Mouse (Mus musculus) lung, embryonic 15.5 days (tissue): ENCODE measurements around the gene Btbd35f5. TPM values are rescaled to one million over a fixed set of nuclear protein-coding genes. Genes with fewer than 3 reads are reported as not detected.
"Not testable (repeated sequence)": the region's sequence is repeated elsewhere in the genome, so short reads cannot be mapped to it uniquely, and the experiment has no call there.

Experiments used
- ATAC-seq: fragments of 200-750 bp; cut with Nextera tagmentation; 2 replicates; pipeline ENCODE4 v1.8.0; 2017; ENCODE audit warnings: moderate number of reproducible peaks, borderline replicate concordance; ENCODE audit not compliant: low FRiP score, low TSS enrichment; ENCODE audit errors: extremely low read depth
- H3K27ac ChIP-seq: fragments of 300-500 bp; sonication (generic); 2 replicates; pipeline ENCODE4 v1.5.1; 2015; ENCODE audit warnings: moderate library complexity, mild to moderate bottlenecking, inconsistent platforms
- H3K27me3 ChIP-seq: fragments of 300-500 bp; sonication (generic); 2 replicates; pipeline ENCODE4 v1.6.1; 2015; ENCODE audit warnings: inconsistent platforms
- H3K36me3 ChIP-seq: fragments of 300-500 bp; sonication (generic); 2 replicates; pipeline ENCODE4 v1.6.1; 2015; ENCODE audit warnings: inconsistent platforms
- H3K4me1 ChIP-seq: fragments of 300-500 bp; sonication (generic); 2 replicates; pipeline ENCODE4 v1.6.1; 2015; ENCODE audit warnings: inconsistent platforms
- H3K4me2 ChIP-seq: fragments of 300-500 bp; sonication (generic); 2 replicates; pipeline ENCODE4 v1.6.1; 2015; ENCODE audit warnings: inconsistent platforms, mild to moderate bottlenecking, moderate library complexity
- H3K4me3 ChIP-seq: fragments of 300-500 bp; sonication (generic); 2 replicates; pipeline ENCODE4 v1.5.1; 2015; ENCODE audit warnings: mild to moderate bottlenecking, inconsistent platforms
- H3K9ac ChIP-seq: fragments of 300-500 bp; sonication (generic); 2 replicates; pipeline ENCODE4 v1.6.1; 2015; ENCODE audit warnings: inconsistent platforms
- H3K9me3 ChIP-seq: fragments of 300-500 bp; sonication (generic); 2 replicates; pipeline ENCODE4 v1.6.1; 2016; ENCODE audit warnings: inconsistent platforms
- WGBS: fragments of 180-500 bp; shearing (Covaris S2); methylation state at CpG from one replicate; pipeline ENCODE4 v1.1.7; 2015; 5-methylcytosine and 5-hydroxymethylcytosine counted together
- polyA plus RNA-seq: library from polyadenylated mRNA; unstranded; fragments of >200 nt; fragmentation: Nextera tagmentation; extraction: Ambion mirVana; gene quantifications from 2 replicates; pipeline ENCODE4 v1.2.1, GENCODE M21; 2015

Btbd35f5 gene
- not detected in 2 replicates for polyA plus RNA-seq

DNA sequence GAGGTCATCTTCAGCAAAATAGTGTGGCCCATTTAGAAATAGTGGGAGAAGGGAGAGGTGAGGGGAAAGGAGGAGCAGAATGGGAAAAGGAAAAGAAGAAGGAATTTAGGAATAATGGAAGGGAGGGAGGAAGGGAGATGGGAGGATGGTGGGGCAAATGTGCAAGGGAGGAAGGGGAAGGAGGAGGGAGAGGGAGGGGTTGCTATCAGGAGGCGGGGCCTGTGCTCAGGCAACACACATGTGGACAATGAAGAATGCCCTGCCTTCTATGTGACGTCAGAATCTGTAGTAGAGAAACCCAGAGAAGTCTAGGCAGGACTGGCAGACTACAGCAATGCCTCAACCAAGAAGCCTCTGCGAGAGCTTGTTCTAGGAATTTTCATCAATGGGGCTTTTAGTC lies at the start of gene Btbd35f5:
Gene Btbd35f5, plus strand, starts transcription at position 301 of the 400 bp plus-strand sequence.
- not testable (repeated sequence) for H3K27me3 ChIP-seq, ATAC-seq, H3K4me3 ChIP-seq, H3K9ac ChIP-seq, H3K27ac ChIP-seq, H3K36me3 ChIP-seq, H3K9me3 ChIP-seq, H3K4me1 ChIP-seq, H3K4me2 ChIP-seq
- no CpG with 5 or more reads among the region's 3 CpGs for WGBS

DNA sequence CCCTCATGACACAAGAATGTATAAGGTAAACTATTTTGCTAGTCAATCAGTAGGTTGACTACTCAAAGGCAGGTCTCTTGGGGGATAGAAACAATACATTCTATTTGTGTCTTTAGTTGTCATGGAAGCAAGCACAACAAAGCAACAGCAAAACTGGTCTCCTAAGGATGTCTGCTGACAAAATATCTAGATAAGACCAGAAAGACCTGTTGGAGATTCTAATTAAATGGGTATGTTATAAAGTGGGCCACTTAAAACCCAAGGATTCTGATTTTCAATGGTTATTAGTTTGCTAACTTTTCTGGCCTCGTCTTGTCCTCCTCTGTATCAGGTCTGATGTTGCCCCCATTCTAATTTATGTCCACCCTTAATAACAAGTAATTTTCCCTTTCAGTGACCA lies 32.2 kb upstream of the Btbd35f5 start, which contains the start of gene Gm21789:
Gene Gm21789, plus strand, starts transcription at position 301 of the 400 bp plus-strand sequence.
- no CpG with 5 or more reads among the region's 1 CpGs for WGBS
- H3K4me3 ChIP-seq, H3K9ac ChIP-seq, H3K4me1 ChIP-seq, H3K4me2 ChIP-seq, ATAC-seq, H3K9me3 ChIP-seq, H3K27ac ChIP-seq, H3K27me3 ChIP-seq, H3K36me3 ChIP-seq: not testable (repeated sequence)

Other genes starting within 250 kb of the Btbd35f5 start
- gene Btbd35f21, start 247.8 kb upstream of the Btbd35f5 start, polyA plus RNA-seq, result not detected in 2 replicates
- gene Btbd35f30, start 79.3 kb upstream of the Btbd35f5 start, polyA plus RNA-seq, result not detected in 2 replicates
- not detected in 2 replicates for gene Gm21789, start 32.1 kb upstream of the Btbd35f5 start, polyA plus RNA-seq